Mouse (Mus musculus): ENCODE data around the gene Eps8l2. TPM values are rescaled to one million over a fixed set of nuclear protein-coding genes. Genes with fewer than 3 reads are reported as not detected.

Gene Eps8l2
- 0.46 TPM in 1 of 2 replicates, not detected in the other for total RNA-seq (2012; rRNA removed)
- under 1 TPM in 1 of 2 experiments, not detected in 1; 0.10 TPM for polyA plus RNA-seq (2012; ENCODE audit: insufficient read depth in 1 of 2, insufficient read length in 2 of 2, low read depth in 1 of 2, low replicate concordance in 2 of 2, missing spikeins in 1 of 2)

- Histone ChIP-seq H3K4me3 (ENCODE audit: control insufficient read depth in 1 of 2, insufficient read depth in 1 of 2, low read depth in 2 of 2, low read length in 2 of 2) (no peak within 1 kb of the TSS), H3K79me2 (ENCODE audit: control insufficient read depth, insufficient read depth, low read length, poor library complexity) (no peaks in the 10 kb centered on the region), H3K9me3 (replicated peaks; ENCODE audit: insufficient read depth, low read length) (no peaks in the 10 kb centered on the region), H3K27me3 (ENCODE audit: control insufficient read depth in 1 of 2, insufficient read depth in 2 of 2, low read length in 2 of 2) (peaks cover 0 to 4% of the 10 kb centered on the region in 2 experiments; a peak in 2 of 4 replicates), H3K4me1 (ENCODE audit: control insufficient read depth in 1 of 2, insufficient read depth in 2 of 2, low read length in 2 of 2) (no peaks in the 10 kb centered on the region), H3K27ac (ENCODE audit: control insufficient read depth, low read depth, low read length) (no peak within 1 kb of the TSS), H3K9ac (ENCODE audit: control insufficient read depth, low read depth, low read length, poor library complexity, severe bottlenecking) (no peak within 1 kb of the TSS), H3K36me3 (ENCODE audit: control insufficient read depth in 1 of 2, insufficient read depth in 2 of 2, low read length in 2 of 2) (no peaks in the 10 kb centered on the region)
- TF ChIP-seq MAX (IDR thresholded peaks at IDR 0.05; ENCODE audit: low read length) (no peak), GABPA (IDR thresholded peaks at IDR 0.05; ENCODE audit: low read depth, low read length) (no peak), MEF2A (IDR thresholded peaks at IDR 0.05; ENCODE audit: extremely low read depth, insufficient replicate concordance, low read depth, low read length, poor library complexity, severe bottlenecking) (no peak), NELFE (IDR thresholded peaks at IDR 0.05; ENCODE audit: low read depth, low read length) (no peak), GATA1 (IDR thresholded peaks at IDR 0.05; ENCODE audit: low read depth, low read length) (no peak), JUND (IDR thresholded peaks at IDR 0.05; ENCODE audit: low read depth, low read length) (no peak), TAL1 (IDR thresholded peaks at IDR 0.05; ENCODE audit: low read length) (no peak), POLR2AphosphoS5 (IDR thresholded peaks at IDR 0.05; ENCODE audit: borderline replicate concordance, low read depth, low read length) (no peak), USF1 (IDR thresholded peaks at IDR 0.05; ENCODE audit: low read depth, low read length) (no peak), ELF1 (IDR thresholded peaks at IDR 0.05; ENCODE audit: low read depth, low read length) (no peak)
- no peak for DNase-seq (ENCODE audit: low read depth, low spot score)
These were observed at the start of gene Eps8l2 for GRCm38 (mm10) chr7:141338576-141339131. Eps8l2 (plus strand) TSS chr7:141338880.

DNA sequence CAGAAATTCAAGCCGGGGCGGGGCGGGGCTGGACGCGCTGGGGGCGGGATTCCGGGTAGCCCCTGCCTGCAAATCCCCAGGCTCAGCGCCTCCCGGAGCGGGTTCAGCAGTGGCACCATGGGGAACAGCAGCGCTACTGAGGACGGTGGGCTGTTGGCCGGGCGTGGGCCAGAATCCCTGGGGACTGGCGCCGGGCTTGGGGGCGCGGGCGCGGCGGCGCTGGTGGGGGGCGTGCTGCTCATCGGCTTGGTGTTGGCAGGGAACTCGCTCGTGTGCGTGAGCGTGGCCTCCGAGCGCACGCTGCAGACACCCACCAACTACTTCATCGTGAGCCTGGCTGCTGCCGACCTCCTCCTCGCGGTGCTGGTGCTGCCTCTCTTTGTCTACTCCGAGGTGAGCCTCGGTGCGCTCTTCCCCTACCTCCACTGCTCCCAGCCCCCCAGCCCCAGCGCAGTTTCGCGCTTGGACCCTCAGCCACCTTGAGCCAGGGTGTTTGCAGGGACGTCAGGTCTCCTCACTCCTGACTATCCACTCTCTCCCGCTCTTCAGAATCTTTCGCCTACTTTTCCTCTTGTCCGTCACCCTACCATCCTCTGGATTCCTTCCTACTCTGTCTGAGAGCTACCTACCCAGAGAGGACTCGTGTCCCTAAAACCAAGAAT, 46.6 kb upstream of the Eps8l2 start, which contains the start of gene Drd4:
Gene Drd4 (plus strand): TSS at position 86 of the 662 bp plus-strand sequence.
- no peaks in the 10 kb centered on the region for H3K27me3 ChIP-seq (ENCODE audit: control insufficient read depth in 1 of 2, insufficient read depth in 2 of 2, low read length in 2 of 2)
- DNase-seq (ENCODE audit: low read depth, low spot score), result no peak

More for the DNA sequence above, 46.6 kb upstream of the Eps8l2 start, which contains the start of gene Drd4:
- H3K4me3 ChIP-seq (ENCODE audit: control insufficient read depth in 1 of 2, insufficient read depth in 1 of 2, low read depth in 2 of 2, low read length in 2 of 2), result no peak within 1 kb of the TSS
- no peaks in the 10 kb centered on the region for H3K4me1 ChIP-seq (ENCODE audit: control insufficient read depth in 1 of 2, insufficient read depth in 2 of 2, low read length in 2 of 2)
- H3K9ac ChIP-seq (ENCODE audit: control insufficient read depth, low read depth, low read length, poor library complexity, severe bottlenecking), result no peak within 1 kb of the TSS
- TF ChIP-seq POLR2AphosphoS5 (IDR thresholded peaks at IDR 0.05; ENCODE audit: borderline replicate concordance, low read depth, low read length) (no peak), NELFE (IDR thresholded peaks at IDR 0.05; ENCODE audit: low read depth, low read length) (no peak), KAT2A (conservative IDR thresholded peaks at IDR 0.05; ENCODE audit: low read depth, low read length) (no peak), POLR2A (IDR thresholded peaks at IDR 0.05; ENCODE audit: control insufficient read depth in 1 of 2, insufficient read depth in 1 of 2, low read depth in 1 of 2, low read length in 2 of 2, poor library complexity in 1 of 2) (no peak), CHD2 (IDR thresholded peaks at IDR 0.05; ENCODE audit: low read length) (no peak), ZMIZ1 (IDR thresholded peaks at IDR 0.05; ENCODE audit: low read depth, low read length) (no peak)
- no peaks in the 10 kb centered on the region for H3K36me3 ChIP-seq (ENCODE audit: control insufficient read depth in 1 of 2, insufficient read depth in 2 of 2, low read length in 2 of 2)
- H3K9me3 ChIP-seq (replicated peaks; ENCODE audit: insufficient read depth, low read length), result no peaks in the 10 kb centered on the region
- H3K79me2 ChIP-seq (ENCODE audit: control insufficient read depth, insufficient read depth, low read length, poor library complexity), result no peaks in the 10 kb centered on the region
- H3K27ac ChIP-seq (ENCODE audit: control insufficient read depth, low read depth, low read length), result no peak within 1 kb of the TSS

Measured in MEL (cell line).